Mouse (Mus musculus): ENCODE results near the gene Rad9a.

GRCm38 (mm10) chr19:4217140-4217539, 15.7 kb upstream of the Rad9a start:
- no peak for TF ChIP-seq EP300 (IDR thresholded peaks at IDR 0.05; ENCODE audit: low read depth)
- TF ChIP-seq CTCF (IDR thresholded peaks at IDR 0.05; ENCODE audit: low read depth) = no peak
